Mouse (Mus musculus) cortical plate, adult 2 months (tissue): ENCODE measurements at regions not wholly inside any gene's neighbourhood (a gene's known extent, or its start where the extent isn't known, plus 50 kb on each side); places are given as distances from the start of the nearest gene placed in this dataset.

Source experiments
- H3K27ac ChIP-seq: fragments of 200-500 bp; 2 replicates; pipeline ENCODE4 v1.5.1; 2012; ENCODE audit warnings: low read length, control low read depth, inconsistent platforms; ENCODE audit not compliant: insufficient read depth
- H3K4me1 ChIP-seq: fragments of 200-500 bp; 2 replicates; pipeline ENCODE4 v1.6.1; 2011; ENCODE audit warnings: low read length; ENCODE audit not compliant: control insufficient read depth, insufficient read depth
- H3K4me3 ChIP-seq: fragments of 200-500 bp; 2 replicates; pipeline ENCODE4 v1.5.1; 2011; ENCODE audit warnings: mild to moderate bottlenecking, low read length, control low read depth; ENCODE audit not compliant: insufficient read depth
- CTCF ChIP-seq: fragments of 200-500 bp; IDR thresholded peaks from 2 replicates; pipeline ENCODE4 v1.5.1; 2011; ENCODE audit warnings: mild to moderate bottlenecking, control low read depth, low read length; ENCODE audit not compliant: insufficient read depth; ENCODE audit errors: extremely low read depth
- POLR2A ChIP-seq: fragments of 200-500 bp; IDR thresholded peaks from 2 replicates; pipeline ENCODE4 v1.6.1; 2011; ENCODE audit warnings: mild to moderate bottlenecking, low read length, control low read depth; ENCODE audit not compliant: insufficient read depth; ENCODE audit errors: extremely low read depth

- no peak overlapping the region for H3K27ac ChIP-seq
- no peak for TF ChIP-seq POLR2A
- no peak for TF ChIP-seq CTCF
- H3K4me1 ChIP-seq: no peaks in the 10 kb centered on the region
- no peak overlapping the region for H3K4me3 ChIP-seq
These were observed 215.6 kb upstream of the Ins1 start for GRCm38 (mm10) chr19:52048378-52048978.

GRCm38 (mm10) chr19:52068806-52069205 lies 195.3 kb upstream of the Ins1 start:
- no peak overlapping the region for H3K4me3 ChIP-seq
- TF ChIP-seq CTCF (no peak), POLR2A (no peak)
- H3K4me1 ChIP-seq: no peaks in the 10 kb centered on the region
- no peak overlapping the region for H3K27ac ChIP-seq

- no peaks in the 10 kb centered on the region for H3K4me1 ChIP-seq
- H3K27ac ChIP-seq: no peak overlapping the region
- TF ChIP-seq POLR2A (no peak), CTCF (no peak)
- H3K4me3 ChIP-seq: no peak overlapping the region
These were observed 194.1 kb upstream of the Ins1 start for GRCm38 (mm10) chr19:52069919-52070528.

- TF ChIP-seq POLR2A (no peak), CTCF (no peak)
- Histone ChIP-seq H3K4me3 (no peak overlapping the region), H3K27ac (no peak overlapping the region), H3K4me1 (no peaks in the 10 kb centered on the region)
These were observed 192.9 kb upstream of the Ins1 start for GRCm38 (mm10) chr19:52071234-52071633.

GRCm38 (mm10) chr19:52079020-52079419 lies 185.1 kb upstream of the Ins1 start:
- Histone ChIP-seq H3K4me3 (no peak overlapping the region), H3K27ac (no peak overlapping the region), H3K4me1 (no peaks in the 10 kb centered on the region)
- TF ChIP-seq CTCF (peak; percentile 29; the same call in 1 of the 2 replicates), POLR2A (no peak)

GRCm38 (mm10) chr19:52112398-52112797 lies 151.7 kb upstream of the Ins1 start:
- H3K27ac ChIP-seq: no peak overlapping the region
- TF ChIP-seq POLR2A (no peak), CTCF (no peak)

More at GRCm38 (mm10) chr19:52112398-52112797, 151.7 kb upstream of the Ins1 start:
- Histone ChIP-seq H3K4me1 (no peaks in the 10 kb centered on the region), H3K4me3 (no peak overlapping the region)
